Mouse (Mus musculus) limb, embryonic 11.5 days (tissue): ENCODE results near the gene Fuk. TPM values are rescaled to one million over a fixed set of nuclear protein-coding genes. Genes with fewer than 3 reads are reported as not detected.

Source experiments
- ATAC-seq: fragments of 200-750 bp; cut with Nextera tagmentation; 2 replicates; pipeline ENCODE4 v1.8.0; 2017; ENCODE audit warnings: low read depth; ENCODE audit not compliant: insufficient number of reproducible peaks, low FRiP score, low TSS enrichment
- DNase-seq: peaks from one replicate; pipeline ENCODE4 v3.0.0-alpha.2; 2015; ENCODE audit warnings: low spot score
- H3K27ac ChIP-seq: fragments of 300-500 bp; sonication (generic); replicated peaks from 2 replicates; pipeline ENCODE4 v1.5.1; 2014; ENCODE audit warnings: low read depth, mild to moderate bottlenecking, low read length
- H3K27me3 ChIP-seq: fragments of 300-500 bp; sonication (generic); 2 replicates; pipeline ENCODE4 v1.6.1; 2014; ENCODE audit warnings: mild to moderate bottlenecking, low read length, mixed read lengths; ENCODE audit not compliant: control insufficient read depth, insufficient read depth
- H3K36me3 ChIP-seq: fragments of 300-500 bp; sonication (generic); 2 replicates; pipeline ENCODE4 v1.6.1; 2014; ENCODE audit warnings: mild to moderate bottlenecking, low read length, moderate library complexity, mixed read lengths; ENCODE audit not compliant: control insufficient read depth, insufficient read depth
- H3K4me1 ChIP-seq: fragments of 300-500 bp; sonication (generic); 2 replicates; pipeline ENCODE4 v1.6.1; 2014; ENCODE audit warnings: low read length, mixed read lengths; ENCODE audit not compliant: control insufficient read depth, insufficient read depth
- H3K4me2 ChIP-seq: fragments of 300-500 bp; sonication (generic); 2 replicates; pipeline ENCODE4 v1.6.1; 2014; ENCODE audit warnings: low read depth, mild to moderate bottlenecking, moderate library complexity; ENCODE audit not compliant: severe bottlenecking
- H3K4me3 ChIP-seq: fragments of 300-500 bp; sonication (generic); 2 replicates; pipeline ENCODE4 v1.5.1; 2014; ENCODE audit warnings: low read depth, low read length
- H3K9ac ChIP-seq: fragments of 300-500 bp; sonication (generic); 2 replicates; pipeline ENCODE4 v1.6.1; 2014; ENCODE audit warnings: mild to moderate bottlenecking, low read length
- H3K9me3 ChIP-seq: fragments of 300-500 bp; sonication (generic); 2 replicates; pipeline ENCODE4 v1.6.1; 2016; ENCODE audit warnings: low read length; ENCODE audit not compliant: control insufficient read depth
- WGBS: fragments of 180-500 bp; shearing (Covaris S2); extraction: QIAGEN DNeasy Blood & Tissue Kit; methylation state at CpG from one replicate; pipeline ENCODE4 v1.1.7; 2014; 5-methylcytosine and 5-hydroxymethylcytosine counted together
- polyA plus RNA-seq: library from polyadenylated mRNA; unstranded; fragments of >200 nt; fragmentation: Nextera tagmentation; extraction: Ambion mirVana; gene quantifications from 2 replicates; pipeline ENCODE4 v1.2.1, GENCODE M21; 2014

Gene Fuk
- polyA plus RNA-seq, 1 experiment from 2014 or later = 10.7 TPM

- H3K4me1 ChIP-seq = no peaks in the 10 kb centered on the region
- 82% methylated on average over 8 of the region's 9 CpGs for WGBS
- ATAC-seq = no peak
- H3K9ac ChIP-seq = no peak overlapping the region
- no peak overlapping the region for H3K4me2 ChIP-seq
- no peaks in the 10 kb centered on the region for H3K27me3 ChIP-seq
- no peak overlapping the region for H3K27ac ChIP-seq
- no peaks in the 10 kb centered on the region for H3K36me3 ChIP-seq
- no peak overlapping the region for H3K4me3 ChIP-seq
- no peaks in the 10 kb centered on the region for H3K9me3 ChIP-seq
- no peak for DNase-seq
Measured at GRCm38 (mm10) chr8:110895254-110895653, 7.0 kb downstream of the Fuk start.

GRCm38 (mm10) chr8:110894851-110895250 lies 7.4 kb downstream of the Fuk start:
- H3K9ac ChIP-seq = no peak overlapping the region

GRCm38 (mm10) chr8:110892913-110893312 lies 9.4 kb downstream of the Fuk start:
- ATAC-seq = no peak
- WGBS = 81% methylated on average over 2 of the region's 2 CpGs
- Histone ChIP-seq H3K36me3 (peaks cover 6% of the 10 kb centered on the region; the same call in 1 of the 2 replicates), H3K4me3 (no peak overlapping the region), H3K4me2 (no peak overlapping the region), H3K27ac (no peak overlapping the region), H3K4me1 (no peaks in the 10 kb centered on the region), H3K9ac (no peak overlapping the region), H3K27me3 (no peaks in the 10 kb centered on the region), H3K9me3 (no peaks in the 10 kb centered on the region)
- no peak for DNase-seq

More at GRCm38 (mm10) chr8:110894851-110895250, 7.4 kb downstream of the Fuk start:
- ATAC-seq = no peak
- Histone ChIP-seq H3K4me1 (no peaks in the 10 kb centered on the region), H3K4me3 (no peak overlapping the region), H3K27me3 (no peaks in the 10 kb centered on the region), H3K27ac (no peak overlapping the region), H3K36me3 (no peaks in the 10 kb centered on the region), H3K4me2 (no peak overlapping the region), H3K9me3 (no peaks in the 10 kb centered on the region)
- DNase-seq = no peak
- WGBS = 86% methylated on average over 10 of the region's 10 CpGs

GRCm38 (mm10) chr8:110892040-110892439 lies 10.2 kb downstream of the Fuk start:
- H3K4me3 ChIP-seq = no peak overlapping the region
- ATAC-seq (no peak), DNase-seq (no peak)
- no peaks in the 10 kb centered on the region for H3K27me3 ChIP-seq
- no peaks in the 10 kb centered on the region for H3K9me3 ChIP-seq
- no peaks in the 10 kb centered on the region for H3K4me1 ChIP-seq
- no peak overlapping the region for H3K9ac ChIP-seq
- no peak overlapping the region for H3K27ac ChIP-seq
- 89% methylated on average over 7 of the region's 7 CpGs for WGBS
- no peak overlapping the region for H3K4me2 ChIP-seq
- H3K36me3 ChIP-seq = peaks cover 6% of the 10 kb centered on the region; the same call in 1 of the 2 replicates

GRCm38 (mm10) chr8:110889904-110890470 lies 12.3 kb downstream of the Fuk start:
- WGBS = 85% methylated on average over 12 of the region's 12 CpGs
- H3K4me2 ChIP-seq = no peak overlapping the region
- no peak overlapping the region for H3K9ac ChIP-seq
- H3K4me1 ChIP-seq = no peaks in the 10 kb centered on the region
- no peak overlapping the region for H3K27ac ChIP-seq
- no peaks in the 10 kb centered on the region for H3K27me3 ChIP-seq
- no peaks in the 10 kb centered on the region for H3K9me3 ChIP-seq
- H3K4me3 ChIP-seq = no peak overlapping the region
- DNase-seq = no peak
- ATAC-seq = no peak
- peaks cover 10% of the 10 kb centered on the region; the same call in 1 of the 2 replicates for H3K36me3 ChIP-seq

- H3K4me1 ChIP-seq = no peaks in the 10 kb centered on the region
- WGBS = 89% methylated on average over 16 of the region's 16 CpGs
- H3K36me3 ChIP-seq = peaks cover 10% of the 10 kb centered on the region; the same call in 1 of the 2 replicates
- no peaks in the 10 kb centered on the region for H3K9me3 ChIP-seq
- H3K4me3 ChIP-seq = no peak overlapping the region
- no peak overlapping the region for H3K27ac ChIP-seq
- no peaks in the 10 kb centered on the region for H3K27me3 ChIP-seq
- H3K4me2 ChIP-seq = no peak overlapping the region
- DNase-seq (no peak), ATAC-seq (no peak)
- H3K9ac ChIP-seq = no peak overlapping the region
Measured at GRCm38 (mm10) chr8:110888860-110889259, 13.4 kb downstream of the Fuk start.

- peaks cover 10% of the 10 kb centered on the region; the same call in 1 of the 2 replicates for H3K36me3 ChIP-seq
- no peak overlapping the region for H3K27ac ChIP-seq
- ATAC-seq = no peak
- H3K27me3 ChIP-seq = no peaks in the 10 kb centered on the region
- no peak overlapping the region for H3K4me2 ChIP-seq
- H3K4me3 ChIP-seq = no peak overlapping the region
- H3K9ac ChIP-seq = no peak overlapping the region
- H3K9me3 ChIP-seq = no peaks in the 10 kb centered on the region
- 93% methylated on average over 8 of the region's 8 CpGs for WGBS
- no peak for DNase-seq
- H3K4me1 ChIP-seq = no peaks in the 10 kb centered on the region
Measured at GRCm38 (mm10) chr8:110888441-110888840, 13.8 kb downstream of the Fuk start.

- ATAC-seq (no peak), DNase-seq (no peak)
- no peaks in the 10 kb centered on the region for H3K27me3 ChIP-seq
- H3K36me3 ChIP-seq = peaks cover 10% of the 10 kb centered on the region; the same call in 1 of the 2 replicates
- H3K9ac ChIP-seq = no peak overlapping the region
- WGBS = 94% methylated on average over 10 of the region's 10 CpGs
- no peaks in the 10 kb centered on the region for H3K9me3 ChIP-seq
- no peak overlapping the region for H3K4me2 ChIP-seq
- no peaks in the 10 kb centered on the region for H3K4me1 ChIP-seq
- no peak overlapping the region for H3K27ac ChIP-seq
- H3K4me3 ChIP-seq = no peak overlapping the region
Measured at GRCm38 (mm10) chr8:110887551-110887950, 14.7 kb downstream of the Fuk start.

- ATAC-seq (no peak), DNase-seq (no peak)
- H3K9me3 ChIP-seq = no peaks in the 10 kb centered on the region
- no peak overlapping the region for H3K27ac ChIP-seq
- 86% methylated on average over 3 of the region's 3 CpGs for WGBS
- H3K4me1 ChIP-seq = no peaks in the 10 kb centered on the region
- no peak overlapping the region for H3K4me3 ChIP-seq
- H3K9ac ChIP-seq = no peak overlapping the region
- H3K27me3 ChIP-seq = no peaks in the 10 kb centered on the region
- peaks cover 18% of the 10 kb centered on the region for H3K36me3 ChIP-seq
- no peak overlapping the region for H3K4me2 ChIP-seq
Measured at GRCm38 (mm10) chr8:110886634-110887033, 15.7 kb downstream of the Fuk start.
